Mouse (Mus musculus) lung, adult 2 months (tissue): ENCODE measurements around the gene Allc. TPM values are rescaled to one million over a fixed set of nuclear protein-coding genes. Genes with fewer than 3 reads are reported as not detected.

Source experiments
- DNase-seq: peaks from one replicate; pipeline ENCODE4 v3.0.0; 2022
- H3K4me1 ChIP-seq: fragments of 200-500 bp; 2 replicates; pipeline ENCODE4 v1.6.1; 2011; ENCODE audit warnings: low read length; ENCODE audit not compliant: control insufficient read depth, insufficient read depth
- H3K4me3 ChIP-seq: fragments of 200-500 bp; replicated peaks from 2 replicates; pipeline ENCODE3; 2011; ENCODE audit warnings: low read depth, mild to moderate bottlenecking, control low read depth, low read length; ENCODE audit errors: extremely low read depth
- CTCF ChIP-seq: fragments of 200-500 bp; IDR thresholded peaks from 2 replicates; pipeline ENCODE4 v1.5.1; 2011; ENCODE audit warnings: mild to moderate bottlenecking, low read length, control low read depth; ENCODE audit not compliant: insufficient read depth
- POLR2A ChIP-seq: fragments of 200-500 bp; IDR thresholded peaks from 2 replicates; pipeline ENCODE4 v1.6.1; 2011; ENCODE audit warnings: low read depth, mild to moderate bottlenecking, control low read depth, low read length, borderline replicate concordance; ENCODE audit errors: extremely low read depth
- WGBS: fragments of 180-500 bp; shearing (Covaris S2); methylation state at CpG from one replicate; pipeline ENCODE4 v1.1.7; 2018; 5-methylcytosine and 5-hydroxymethylcytosine counted together
- polyA plus RNA-seq: library from polyadenylated mRNA; depleted of rRNA; stranded (reverse); fragments of >200 nt; gene quantifications from 2 replicates; pipeline ENCODE4 v1.2.3, GENCODE M21; 2012

The Allc gene
- polyA plus RNA-seq, 1 experiment, result not detected

- no peak for DNase-seq
- Histone ChIP-seq H3K4me3 (no peak overlapping the region), H3K4me1 (no peaks in the 10 kb centered on the region)
- TF ChIP-seq POLR2A, result no peak
- TF ChIP-seq CTCF, result no peak
- 51% methylated on average over 6 of the region's 6 CpGs for WGBS
Observed at GRCm38 (mm10) chr12:28612391-28612790, 30.1 kb upstream of the Allc start.

- Histone ChIP-seq H3K4me3 (no peak overlapping the region), H3K4me1 (no peaks in the 10 kb centered on the region)
- no peak for TF ChIP-seq CTCF
- TF ChIP-seq POLR2A, result no peak
- no peak for DNase-seq
- WGBS, result 62% methylated on average over 17 of the region's 17 CpGs
Observed at GRCm38 (mm10) chr12:28607546-28608305, 25.4 kb upstream of the Allc start.

GRCm38 (mm10) chr12:28603494-28603893, 21.2 kb upstream of the Allc start:
- DNase-seq, result no peak
- TF ChIP-seq POLR2A, result no peak
- TF ChIP-seq CTCF, result no peak
- H3K4me3 ChIP-seq, result no peak overlapping the region
- WGBS, result 41% methylated on average over 1 of the region's 1 CpGs
- no peaks in the 10 kb centered on the region for H3K4me1 ChIP-seq

- no peak for DNase-seq
- H3K4me1 ChIP-seq, result no peaks in the 10 kb centered on the region
- no peak for TF ChIP-seq POLR2A
- TF ChIP-seq CTCF, result no peak
Observed at GRCm38 (mm10) chr12:28602259-28602658, 19.9 kb upstream of the Allc start.

GRCm38 (mm10) chr12:28598526-28598991, 16.2 kb upstream of the Allc start:
- no peaks in the 10 kb centered on the region for H3K4me1 ChIP-seq
- TF ChIP-seq POLR2A, result no peak
- no peak for TF ChIP-seq CTCF
- WGBS, result 62% methylated on average over 2 of the region's 2 CpGs
- DNase-seq, result no peak
- H3K4me3 ChIP-seq, result no peak overlapping the region

More at GRCm38 (mm10) chr12:28602259-28602658, 19.9 kb upstream of the Allc start:
- 14% methylated on average over 4 of the region's 4 CpGs for WGBS
- H3K4me3 ChIP-seq, result no peak overlapping the region

- H3K4me3 ChIP-seq, result no peak overlapping the region
- no peaks in the 10 kb centered on the region for H3K4me1 ChIP-seq
- 50% methylated on average over 3 of the region's 3 CpGs for WGBS
- no peak for DNase-seq
- TF ChIP-seq POLR2A (no peak), CTCF (no peak)
Observed at GRCm38 (mm10) chr12:28598110-28598509, 15.8 kb upstream of the Allc start.

GRCm38 (mm10) chr12:28597699-28598098, 15.4 kb upstream of the Allc start:
- H3K4me3 ChIP-seq, result no peak overlapping the region
- no peak for DNase-seq
- H3K4me1 ChIP-seq, result no peaks in the 10 kb centered on the region
- 61% methylated on average over 9 of the region's 9 CpGs for WGBS
- TF ChIP-seq CTCF (no peak), POLR2A (no peak)

GRCm38 (mm10) chr12:28596851-28597250, 14.5 kb upstream of the Allc start:
- TF ChIP-seq CTCF (no peak), POLR2A (no peak)
- no peaks in the 10 kb centered on the region for H3K4me1 ChIP-seq
- DNase-seq, result no peak
- H3K4me3 ChIP-seq, result no peak overlapping the region

GRCm38 (mm10) chr12:28590428-28590827, 8.1 kb upstream of the Allc start:
- TF ChIP-seq POLR2A, result no peak
- no peak for TF ChIP-seq CTCF

GRCm38 (mm10) chr12:28589090-28589868, 7.0 kb upstream of the Allc start:
- Histone ChIP-seq H3K4me3 (peak overlapping the region; percentile 18), H3K4me1 (no peaks in the 10 kb centered on the region)
- 8% methylated on average over 24 of the region's 24 CpGs for WGBS

More at GRCm38 (mm10) chr12:28590428-28590827, 8.1 kb upstream of the Allc start:
- 38% methylated on average over 13 of the region's 13 CpGs for WGBS
- no peaks in the 10 kb centered on the region for H3K4me1 ChIP-seq
- H3K4me3 ChIP-seq, result no peak overlapping the region
- no peak for DNase-seq

More at GRCm38 (mm10) chr12:28589090-28589868, 7.0 kb upstream of the Allc start:
- TF ChIP-seq CTCF (peak; percentile 85), POLR2A (no peak)
- DNase-seq, result peak; percentile 60
